Comparison of ENCODE assay signal across 19 mouse cellular contexts in genomic region chr2:59556870-59557269, GRCm38 (mm10).
"Had no signal": no experiment of that assay in that cellular context is flagged by ENCODE, and none has a peak within 500 bp of the region (broad histone marks: within the 10 kb centered on the region; RNA-seq: fewer than 3 reads in every experiment).

No protein-coding gene starts in this region.

- DNase-seq: liver, postnatal 0 days; lung, adult 2 months; lung, postnatal 14 days; lung, postnatal 36 days; retina, postnatal 1 day; right cerebral cortex, adult 18-20 months; right cerebral cortex, postnatal 25 days; right cerebral cortex, postnatal 4 days; spleen, adult 18-20 months; thymus, adult 18-20 months; thymus, postnatal 14 days; thymus, postnatal 36 days had no signal

- H3K36me3 ChIP-seq: lung, embryonic 15.5 days; midbrain, embryonic 12.5 days; midbrain, embryonic 15.5 days; neural tube, embryonic 12.5 days had no signal

- H3K27ac ChIP-seq: lung, embryonic 15.5 days; macrophage; midbrain, embryonic 12.5 days; midbrain, embryonic 15.5 days; neural tube, embryonic 12.5 days had no signal

- ATAC-seq: liver, postnatal 0 days; lung, postnatal 0 days; midbrain, embryonic 15.5 days had no signal

- H3K4me1 ChIP-seq: lung, embryonic 15.5 days; megakaryocyte, embryonic 14.5 days; midbrain, embryonic 12.5 days; midbrain, embryonic 15.5 days; neural tube, embryonic 12.5 days had no signal

- H3K27me3 ChIP-seq: lung, embryonic 15.5 days; midbrain, embryonic 12.5 days; midbrain, embryonic 15.5 days; neural tube, embryonic 12.5 days had no signal

- H3K9me3 ChIP-seq: lung, embryonic 15.5 days; midbrain, embryonic 12.5 days; midbrain, embryonic 15.5 days; neural tube, embryonic 12.5 days had no signal

- H3K4me2 ChIP-seq: lung, embryonic 15.5 days; midbrain, embryonic 12.5 days; midbrain, embryonic 15.5 days; neural tube, embryonic 12.5 days had no signal

- H3K9ac ChIP-seq: liver, postnatal 0 days; lung, embryonic 15.5 days; midbrain, embryonic 12.5 days; midbrain, embryonic 15.5 days; neural tube, embryonic 12.5 days had no signal

- H3K4me3 ChIP-seq: lung, embryonic 15.5 days; megakaryocyte, embryonic 14.5 days; midbrain, embryonic 12.5 days; midbrain, embryonic 15.5 days; neural tube, embryonic 12.5 days had no signal
